Mouse (Mus musculus): ENCODE data around the gene Cep104. TPM values are rescaled to one million over a fixed set of nuclear protein-coding genes. Genes with fewer than 3 reads are reported as not detected.
A peak's percentile ranks its signal among the peaks of the same experiment; 100 is the strongest.

Cep104 gene
- total RNA-seq, 2 experiments from 2014 or later: 28.3 to 30.0 TPM

DNA sequence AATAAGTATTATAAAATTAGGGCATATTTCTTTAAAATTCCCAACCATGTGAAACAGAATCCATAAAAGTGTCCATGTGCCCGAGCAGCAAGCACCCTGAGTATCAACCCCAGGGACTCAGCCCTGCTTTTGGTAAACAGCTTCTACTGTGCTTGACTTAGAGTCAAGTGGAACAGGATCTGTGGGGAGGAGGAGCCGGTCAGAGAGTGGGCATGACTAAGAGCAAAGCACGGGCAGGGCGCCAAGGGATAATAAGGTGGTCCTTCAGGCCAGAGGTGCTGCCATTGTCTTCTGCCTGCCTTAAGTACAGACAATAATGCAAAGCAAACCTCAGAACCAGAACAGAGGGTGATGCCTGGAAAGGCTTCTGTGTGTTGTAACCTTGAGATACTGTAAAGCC, 32.8 kb downstream of the Cep104 start:
- Histone ChIP-seq H3K4me3 (no peak overlapping the region), H3K27ac (no peak overlapping the region)
- intact Hi-C loops (cut with DNase I): no loop called here
- no peak for DNase-seq
- TF ChIP-seq CTCF (IDR thresholded peaks at IDR 0.05): no peak

DNA sequence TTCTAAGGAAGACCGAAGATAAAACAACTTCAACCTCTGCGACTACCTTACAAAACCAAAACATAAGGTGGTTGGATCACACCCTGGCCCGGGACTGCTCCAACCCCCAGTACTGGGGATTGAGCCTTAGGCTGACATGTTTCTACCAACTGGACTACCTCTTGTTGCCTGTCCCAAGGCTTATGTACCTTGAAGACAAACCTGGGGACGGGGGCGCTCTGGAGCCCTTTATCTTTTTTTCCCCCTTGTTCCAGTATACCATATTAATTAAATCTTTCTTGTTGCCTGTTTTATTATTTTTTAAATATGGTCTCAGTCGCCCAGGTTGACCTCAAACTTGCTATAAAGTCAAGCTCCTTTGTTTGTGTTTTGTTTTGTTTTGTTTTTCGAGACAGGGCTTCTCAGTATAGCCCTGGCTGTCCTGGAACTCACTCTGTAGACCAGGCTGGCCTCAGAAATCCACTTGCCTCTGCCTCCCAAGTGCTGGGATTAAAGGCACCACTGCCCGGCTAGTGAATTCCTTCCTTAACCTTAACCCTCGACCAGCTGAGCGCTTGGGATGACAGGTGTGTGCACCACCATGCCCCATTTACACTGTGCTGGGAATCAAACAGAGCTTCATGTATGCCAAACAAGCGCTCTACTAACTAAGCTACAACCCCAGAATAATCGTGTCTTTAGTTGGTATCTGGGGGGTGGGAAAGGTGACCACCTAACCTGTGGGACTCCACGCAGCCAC, 36.1 kb downstream of the Cep104 start:
- DNase-seq: no peak
- no peak for TF ChIP-seq CTCF (IDR thresholded peaks at IDR 0.05)
- Histone ChIP-seq H3K27ac (peak overlapping the region; percentile 87), H3K4me3 (peak overlapping the region; percentile 97)
- intact Hi-C loops (cut with DNase I): loop anchor here (2.0 kb wide), 1 partner anchor 36 kb away; the partner anchor contains the start of genes Cep104 and Dffb

DNA sequence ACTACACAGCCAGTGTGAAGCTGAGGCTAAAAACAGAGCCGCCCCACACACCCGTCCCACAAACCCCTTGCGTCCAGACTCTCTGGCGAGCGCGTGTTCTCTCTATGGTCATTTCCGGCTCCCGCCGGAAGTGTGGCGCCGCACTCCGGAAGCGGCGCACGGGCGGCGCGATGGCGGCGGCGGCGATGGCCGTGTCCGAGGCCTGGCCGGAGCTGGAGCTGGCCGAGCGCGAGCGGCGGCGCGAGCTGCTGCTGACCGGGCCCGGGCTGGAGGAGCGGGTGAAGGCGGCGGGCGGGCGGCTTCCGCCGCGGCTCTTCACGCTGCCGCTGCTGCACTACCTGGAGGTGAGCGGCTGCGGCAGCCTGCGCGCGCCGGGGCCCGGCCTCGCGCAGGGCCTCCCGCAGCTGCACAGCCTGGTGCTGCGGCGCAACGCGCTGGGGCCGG, 36.7 kb downstream of the Cep104 start, which contains the start of gene Lrrc47:
Gene Lrrc47, plus strand, starts transcription at position 86 of the 444 bp plus-strand sequence.
- DNase-seq: peak; percentile 90
- H3K4me3 ChIP-seq: peak within 1 kb of the TSS; percentile 97
- no peak for TF ChIP-seq CTCF (IDR thresholded peaks at IDR 0.05)
- intact Hi-C loops (cut with DNase I): loop anchor here (2.0 kb wide), 1 partner anchor 37 kb away; the partner anchor contains the start of genes Cep104 and Dffb
- H3K27ac ChIP-seq: peak within 1 kb of the TSS; percentile 87

DNA sequence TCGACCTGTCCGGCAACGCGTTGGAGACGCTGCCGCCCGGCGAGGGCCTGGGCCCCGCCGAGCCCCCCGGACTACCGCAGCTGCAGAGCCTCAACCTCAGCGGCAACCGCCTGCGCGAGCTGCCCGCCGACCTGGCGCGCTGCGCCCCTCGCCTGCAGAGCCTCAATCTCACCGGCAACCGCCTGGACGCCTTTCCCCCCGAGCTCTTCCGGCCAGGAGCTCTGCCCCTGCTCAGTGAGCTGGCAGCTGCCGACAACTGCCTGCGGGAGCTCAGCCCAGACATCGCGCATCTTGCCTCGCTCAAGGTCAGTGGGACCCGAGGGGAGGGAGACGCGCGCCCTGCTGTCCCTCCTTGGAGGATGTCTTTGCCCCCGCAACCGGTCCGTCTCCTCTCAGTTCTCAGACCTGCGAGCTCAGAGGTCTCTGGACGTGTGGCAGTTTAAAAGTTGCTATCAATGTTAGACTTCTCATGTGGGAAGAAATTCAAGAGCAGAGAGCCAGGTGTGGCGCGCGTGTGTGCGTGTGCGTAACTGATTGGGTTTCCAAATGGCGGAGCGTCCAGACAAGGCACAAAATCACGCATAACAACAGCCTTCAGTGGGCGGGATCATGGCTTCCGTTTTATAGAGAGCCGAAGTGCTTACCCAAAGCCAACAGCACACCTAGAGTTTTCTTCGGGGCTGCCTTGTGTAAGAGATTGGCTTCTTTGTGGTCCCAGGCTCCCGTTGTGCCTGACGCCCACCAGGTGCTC, 37.3 kb downstream of the Cep104 start:
- peak overlapping the region; percentile 87 for H3K27ac ChIP-seq
- intact Hi-C loops (cut with DNase I): no loop called here
- no peak for TF ChIP-seq CTCF (IDR thresholded peaks at IDR 0.05)
- no peak for DNase-seq
- peak overlapping the region; percentile 97 for H3K4me3 ChIP-seq

DNA sequence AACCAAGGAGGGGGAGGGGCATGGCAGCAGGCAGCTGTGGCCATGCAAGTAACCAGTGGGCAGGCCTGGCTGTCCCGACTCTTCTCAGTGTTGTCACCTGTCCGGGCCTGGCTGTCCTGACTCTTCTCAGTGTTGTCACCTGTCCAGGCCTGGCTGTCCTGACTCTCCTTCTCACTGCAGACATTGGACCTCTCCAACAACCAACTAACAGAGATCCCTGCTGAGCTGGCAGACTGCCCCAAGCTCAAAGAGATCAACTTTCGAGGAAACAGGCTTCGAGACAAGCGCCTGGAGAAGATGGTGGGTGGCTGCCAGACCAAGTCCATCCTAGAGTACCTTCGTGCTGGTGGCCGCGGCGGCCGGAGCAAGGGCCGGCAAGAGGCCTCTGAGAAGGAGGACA, 40.5 kb downstream of the Cep104 start:
- DNase-seq: peak; percentile 70
- no peak overlapping the region for H3K4me3 ChIP-seq
- H3K27ac ChIP-seq: 0 out of 2 replicates have a peak overlapping the region, but pooled peaks have one; percentile 12
- TF ChIP-seq CTCF (IDR thresholded peaks at IDR 0.05): no peak
- intact Hi-C loops (cut with DNase I): no loop called here

DNA sequence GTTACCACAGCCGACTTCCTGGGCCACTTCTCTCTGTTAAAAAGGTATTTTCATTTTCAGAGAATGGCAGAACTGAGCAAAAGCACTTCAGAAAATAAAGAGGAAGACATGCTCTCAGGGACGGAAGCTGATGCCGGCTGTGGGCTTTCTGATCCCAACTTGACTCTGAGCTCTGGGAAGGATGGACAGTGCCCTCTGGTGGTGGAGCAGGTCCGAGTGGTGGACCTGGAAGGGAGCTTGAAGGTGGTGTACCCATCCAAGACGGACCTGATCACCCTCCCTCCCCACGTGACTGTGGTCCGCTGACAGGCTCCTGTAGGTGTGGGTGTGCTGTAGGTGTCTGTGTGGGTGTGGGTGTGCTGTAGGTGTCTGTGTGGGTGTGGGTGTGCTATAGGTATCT, 44.6 kb downstream of the Cep104 start:
- TF ChIP-seq CTCF (IDR thresholded peaks at IDR 0.05): peak; percentile 69
- H3K4me3 ChIP-seq: no peak overlapping the region
- DNase-seq: peak; percentile 60
- intact Hi-C loops (cut with DNase I): no loop called here
- no peak overlapping the region for H3K27ac ChIP-seq

DNA sequence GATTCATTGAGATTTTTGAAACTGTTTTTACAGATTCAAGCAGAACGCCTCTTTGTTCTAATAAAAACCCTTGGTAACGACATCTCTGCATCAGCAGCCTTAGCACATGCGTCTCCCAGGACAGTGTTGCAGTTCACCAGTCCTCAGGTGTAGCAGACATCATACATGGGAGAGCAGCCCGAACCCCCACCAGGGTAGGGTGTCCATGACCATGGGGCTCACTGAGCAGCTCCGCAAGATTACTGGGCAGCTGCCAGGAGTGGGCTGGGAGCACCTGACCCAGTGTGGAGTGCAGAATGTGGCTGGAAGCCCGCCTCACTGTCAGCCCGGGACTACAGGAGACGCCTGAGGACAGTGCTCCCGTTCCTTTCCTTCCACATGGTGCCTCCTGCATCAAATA, 46.4 kb downstream of the Cep104 start:
- Histone ChIP-seq H3K27ac (no peak overlapping the region), H3K4me3 (no peak overlapping the region)
- TF ChIP-seq CTCF (IDR thresholded peaks at IDR 0.05): no peak
- DNase-seq: peak; percentile 38
- intact Hi-C loops (cut with DNase I): no loop called here

DNA sequence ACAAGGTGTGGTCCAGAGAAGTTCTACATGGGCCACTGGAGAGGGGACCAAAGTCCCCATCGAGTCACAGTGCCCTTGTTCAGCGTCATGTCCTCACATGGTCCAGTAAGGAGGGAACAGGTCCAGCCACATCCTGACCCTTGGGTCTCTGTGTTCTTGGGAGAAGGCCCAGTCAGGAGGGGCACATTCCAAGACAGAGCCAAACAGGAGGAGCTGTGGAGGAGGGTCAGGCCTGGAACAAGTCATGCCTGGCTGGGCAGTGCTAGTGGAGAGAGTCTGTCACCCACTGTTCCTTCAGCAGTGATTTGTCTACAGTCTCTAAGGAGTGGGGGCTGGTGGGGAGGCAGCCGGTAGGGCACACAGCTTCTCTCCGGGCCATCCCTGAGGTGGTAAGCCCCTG, 47.4 kb downstream of the Cep104 start:
- intact Hi-C loops (cut with DNase I): no loop called here
- peak; percentile 55 for DNase-seq

DNA sequence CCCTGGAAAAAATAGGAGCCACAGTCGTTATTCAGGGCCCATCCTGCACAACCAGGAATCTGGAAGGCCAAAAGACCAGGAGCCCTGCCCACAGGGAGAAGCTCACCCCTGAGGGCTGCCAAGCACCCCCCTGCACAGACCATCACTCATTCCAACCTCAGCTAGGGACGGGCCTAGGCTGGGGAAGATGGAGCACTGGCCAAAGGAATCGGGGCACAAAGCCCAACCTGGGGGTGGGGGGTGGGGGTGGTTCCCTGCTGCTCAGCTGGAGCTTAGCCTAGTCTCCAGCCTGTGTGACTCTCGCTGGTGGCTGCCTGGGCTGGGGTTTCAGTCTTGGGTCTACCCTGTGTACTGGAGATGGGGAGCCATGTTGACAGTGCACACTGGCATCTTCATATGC, 47.9 kb downstream of the Cep104 start:
- peak overlapping the region; percentile 57 for H3K27ac ChIP-seq
- DNase-seq: no peak
- intact Hi-C loops (cut with DNase I): no loop called here
- H3K4me3 ChIP-seq: no peak overlapping the region
- TF ChIP-seq CTCF (IDR thresholded peaks at IDR 0.05): no peak

More for the DNA sequence above, 47.4 kb downstream of the Cep104 start:
- no peak for TF ChIP-seq CTCF (IDR thresholded peaks at IDR 0.05)
- Histone ChIP-seq H3K4me3 (no peak overlapping the region), H3K27ac (peak overlapping the region; percentile 57)

DNA sequence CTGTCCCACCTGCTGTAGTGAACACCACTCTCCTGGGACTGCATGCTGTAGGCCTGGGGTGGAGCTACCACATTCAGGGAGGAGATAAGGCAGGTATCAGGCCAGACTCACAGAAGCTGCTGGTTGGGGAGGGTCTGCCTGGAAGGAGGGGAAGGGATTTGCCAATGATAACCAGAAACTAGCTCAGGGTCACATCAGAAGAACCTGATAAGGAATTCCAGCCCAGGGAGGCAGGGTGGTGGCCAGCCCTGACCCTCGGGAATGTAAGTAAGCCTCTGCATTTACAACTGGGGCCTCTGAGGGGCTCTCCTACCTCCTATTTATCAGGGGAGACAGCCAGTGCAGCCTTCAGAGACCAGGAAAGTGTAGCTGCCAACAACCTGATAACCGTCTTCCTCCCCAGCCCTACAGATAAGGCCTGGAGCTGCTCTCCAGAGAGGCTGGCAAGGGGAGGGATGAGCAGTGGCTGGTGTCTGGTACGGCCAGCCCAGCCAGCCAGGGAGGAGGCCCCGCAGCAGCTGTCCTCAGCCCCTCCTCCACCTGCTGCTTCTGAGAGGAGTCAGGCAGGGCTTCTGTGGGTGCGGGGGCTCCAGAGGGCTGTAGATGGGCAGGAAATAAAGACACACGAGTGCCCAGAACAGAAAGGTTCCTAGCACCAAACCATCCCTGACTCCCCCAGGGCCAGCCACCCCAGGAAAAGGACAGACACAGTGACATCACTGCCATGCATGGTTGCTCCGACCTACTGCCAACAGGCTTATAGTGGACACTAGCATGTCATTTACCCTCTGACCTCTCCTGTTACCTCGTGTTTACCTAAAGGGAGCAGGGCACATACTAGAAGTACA, 49.0 kb downstream of the Cep104 start:
- DNase-seq: no peak
- TF ChIP-seq CTCF (IDR thresholded peaks at IDR 0.05): no peak
- intact Hi-C loops (cut with DNase I): no loop called here
- Histone ChIP-seq H3K4me3 (no peak overlapping the region), H3K27ac (0 out of 2 replicates have a peak overlapping the region, but pooled peaks have one; percentile 57)

DNA sequence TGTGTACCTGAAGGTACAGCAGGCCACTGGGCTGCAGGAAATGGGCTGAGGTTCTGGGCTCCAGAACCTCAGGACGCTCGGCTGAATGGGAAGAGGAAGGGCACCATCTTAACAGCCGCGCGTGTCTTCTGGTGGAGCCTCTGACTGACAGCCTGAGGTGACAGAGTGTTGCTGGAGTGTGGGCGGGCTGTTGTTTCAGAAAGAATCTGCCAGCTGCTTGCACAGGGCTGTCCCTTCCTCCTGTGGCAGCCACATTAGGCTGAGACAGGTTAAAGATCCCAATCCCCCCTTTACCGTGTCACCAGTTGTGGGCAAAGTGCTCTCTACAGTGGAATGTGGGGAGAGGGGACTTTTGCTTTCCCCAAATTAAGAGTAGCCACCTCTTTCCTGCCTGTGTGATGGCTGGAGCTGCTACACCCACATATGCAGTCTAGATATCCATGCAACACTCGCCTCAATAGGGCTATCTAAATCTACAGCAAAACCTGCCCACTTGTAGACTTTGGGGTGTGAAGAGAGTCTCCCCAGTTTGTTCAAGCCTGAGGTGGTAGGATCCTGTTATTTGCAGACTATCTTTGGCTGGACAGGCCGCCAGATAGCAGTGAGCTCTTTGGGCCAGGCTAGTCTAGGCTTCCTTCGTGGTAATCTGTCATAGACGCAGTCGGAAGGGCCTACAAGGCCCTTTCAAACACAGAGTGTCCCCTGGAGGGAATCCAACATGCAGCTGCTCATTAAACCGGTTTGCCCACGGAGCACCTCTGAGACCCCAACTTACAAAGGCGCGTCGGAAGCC, 49.9 kb downstream of the Cep104 start:
- intact Hi-C loops (cut with DNase I): no loop called here
- TF ChIP-seq CTCF (IDR thresholded peaks at IDR 0.05): no peak
- DNase-seq: no peak
- Histone ChIP-seq H3K27ac (peak overlapping the region; percentile 62), H3K4me3 (peak overlapping the region; percentile 72)

Measured in gastrocnemius, adult 2 months (tissue).